Mouse (Mus musculus) forebrain, embryonic 13.5 days (tissue): ENCODE results near the gene Gm20388. TPM values are rescaled to one million over a fixed set of nuclear protein-coding genes. Genes with fewer than 3 reads are reported as not detected.

ENCODE experiments used
- ATAC-seq: fragments of 200-750 bp; cut with Nextera tagmentation; 2 replicates; pipeline ENCODE4 v1.8.0; 2017
- H3K27ac ChIP-seq: fragments of 300-500 bp; sonication (generic); 2 replicates; pipeline ENCODE4 v1.5.1; 2015; ENCODE audit warnings: inconsistent platforms, mild to moderate bottlenecking, moderate library complexity
- H3K27me3 ChIP-seq: fragments of 300-500 bp; sonication (generic); 2 replicates; pipeline ENCODE4 v1.6.1; 2015; ENCODE audit warnings: mild to moderate bottlenecking, inconsistent platforms
- H3K36me3 ChIP-seq: fragments of 300-500 bp; sonication (generic); 2 replicates; pipeline ENCODE4 v1.6.1; 2015; ENCODE audit warnings: mild to moderate bottlenecking, inconsistent platforms; ENCODE audit not compliant: poor library complexity, severe bottlenecking
- H3K4me1 ChIP-seq: fragments of 300-500 bp; sonication (generic); 2 replicates; pipeline ENCODE4 v1.6.1; 2015; ENCODE audit warnings: inconsistent platforms
- H3K4me2 ChIP-seq: fragments of 300-500 bp; sonication (generic); 2 replicates; pipeline ENCODE4 v1.6.1; 2015; ENCODE audit warnings: inconsistent platforms, mild to moderate bottlenecking, moderate library complexity
- H3K4me3 ChIP-seq: fragments of 300-500 bp; sonication (generic); 2 replicates; pipeline ENCODE4 v1.5.1; 2015; ENCODE audit warnings: mild to moderate bottlenecking, inconsistent platforms
- H3K9ac ChIP-seq: fragments of 300-500 bp; sonication (generic); 2 replicates; pipeline ENCODE4 v1.6.1; 2015; ENCODE audit warnings: mild to moderate bottlenecking, inconsistent platforms
- H3K9me3 ChIP-seq: fragments of 300-500 bp; sonication (generic); replicated peaks from 2 replicates; pipeline ENCODE4 v1.6.1; 2016; ENCODE audit warnings: inconsistent platforms
- WGBS: fragments of 180-500 bp; shearing (Covaris S2); methylation state at CpG from one replicate; pipeline ENCODE4 v1.1.7; 2015; 5-methylcytosine and 5-hydroxymethylcytosine counted together
- polyA plus RNA-seq: library from polyadenylated mRNA; unstranded; fragments of >200 nt; fragmentation: Nextera tagmentation; extraction: Ambion mirVana; gene quantifications from 2 replicates; pipeline ENCODE4 v1.2.1, GENCODE M21; 2015

Gm20388 gene
- polyA plus RNA-seq, 1 experiment from 2014 or later: 5.6 TPM

DNA sequence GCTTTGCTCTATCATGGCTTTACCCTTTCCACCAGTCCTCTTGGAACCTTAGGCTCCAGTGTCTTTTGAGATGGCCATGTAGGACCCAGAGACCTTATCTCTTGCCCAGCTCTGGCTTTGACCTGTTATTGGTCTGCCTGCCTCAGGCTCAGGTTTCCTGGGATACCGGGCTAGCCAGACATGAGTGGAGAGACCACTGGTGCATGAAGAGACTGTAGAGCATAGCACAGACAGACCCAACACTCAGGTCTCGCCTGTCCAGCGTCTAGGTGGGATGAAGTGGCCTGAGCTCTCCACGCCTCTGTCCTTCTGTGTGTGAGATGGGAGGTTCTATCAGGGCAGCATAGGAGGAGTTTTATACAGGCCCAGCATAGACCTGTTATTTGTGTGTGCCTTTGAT, 3438.4 kb downstream of the Gm20388 start:
- no peaks in the 10 kb centered on the region for H3K9me3 ChIP-seq
- ATAC-seq: no peak
- H3K36me3 ChIP-seq: peaks cover 12% of the 10 kb centered on the region; the same call in 1 of the 2 replicates
- WGBS: 92% methylated on average over 4 of the region's 4 CpGs
- H3K27ac ChIP-seq: no peak overlapping the region
- H3K9ac ChIP-seq: no peak overlapping the region
- peaks cover 12% of the 10 kb centered on the region; the same call in 1 of the 2 replicates for H3K4me1 ChIP-seq
- H3K27me3 ChIP-seq: no peaks in the 10 kb centered on the region
- no peak overlapping the region for H3K4me3 ChIP-seq
- no peak overlapping the region for H3K4me2 ChIP-seq

- Histone ChIP-seq H3K36me3 (peaks cover 24% of the 10 kb centered on the region), H3K4me3 (no peak overlapping the region), H3K4me1 (peaks cover 12% of the 10 kb centered on the region; the same call in 1 of the 2 replicates), H3K4me2 (no peak overlapping the region), H3K9ac (no peak overlapping the region), H3K27ac (no peak overlapping the region), H3K9me3 (no peaks in the 10 kb centered on the region), H3K27me3 (no peaks in the 10 kb centered on the region)
- WGBS: 88% methylated on average over 12 of the region's 12 CpGs
- ATAC-seq: no peak
Measured at GRCm38 (mm10) chr8:123352118-123352517, 3441.5 kb downstream of the Gm20388 start.

GRCm38 (mm10) chr8:123352786-123353185, 3442.1 kb downstream of the Gm20388 start:
- H3K9me3 ChIP-seq: no peaks in the 10 kb centered on the region
- 0 out of 2 replicates have a peak, but pooled peaks have one; percentile 21 for ATAC-seq
- no peak overlapping the region for H3K27ac ChIP-seq
- H3K36me3 ChIP-seq: peaks cover 29% of the 10 kb centered on the region
- no peak overlapping the region for H3K4me2 ChIP-seq
- H3K4me1 ChIP-seq: peaks cover 12% of the 10 kb centered on the region; the same call in 1 of the 2 replicates
- 54% methylated on average over 13 of the region's 13 CpGs for WGBS
- H3K4me3 ChIP-seq: no peak overlapping the region
- no peaks in the 10 kb centered on the region for H3K27me3 ChIP-seq
- no peak overlapping the region for H3K9ac ChIP-seq

GRCm38 (mm10) chr8:123353216-123353615, 3442.6 kb downstream of the Gm20388 start:
- Histone ChIP-seq H3K36me3 (peaks cover 26% of the 10 kb centered on the region), H3K9me3 (no peaks in the 10 kb centered on the region), H3K9ac (no peak overlapping the region), H3K4me2 (no peak overlapping the region), H3K27me3 (no peaks in the 10 kb centered on the region), H3K4me3 (no peak overlapping the region), H3K27ac (no peak overlapping the region), H3K4me1 (peaks cover 9% of the 10 kb centered on the region; the same call in 1 of the 2 replicates)
- no peak for ATAC-seq
- 54% methylated on average over 11 of the region's 11 CpGs for WGBS

DNA sequence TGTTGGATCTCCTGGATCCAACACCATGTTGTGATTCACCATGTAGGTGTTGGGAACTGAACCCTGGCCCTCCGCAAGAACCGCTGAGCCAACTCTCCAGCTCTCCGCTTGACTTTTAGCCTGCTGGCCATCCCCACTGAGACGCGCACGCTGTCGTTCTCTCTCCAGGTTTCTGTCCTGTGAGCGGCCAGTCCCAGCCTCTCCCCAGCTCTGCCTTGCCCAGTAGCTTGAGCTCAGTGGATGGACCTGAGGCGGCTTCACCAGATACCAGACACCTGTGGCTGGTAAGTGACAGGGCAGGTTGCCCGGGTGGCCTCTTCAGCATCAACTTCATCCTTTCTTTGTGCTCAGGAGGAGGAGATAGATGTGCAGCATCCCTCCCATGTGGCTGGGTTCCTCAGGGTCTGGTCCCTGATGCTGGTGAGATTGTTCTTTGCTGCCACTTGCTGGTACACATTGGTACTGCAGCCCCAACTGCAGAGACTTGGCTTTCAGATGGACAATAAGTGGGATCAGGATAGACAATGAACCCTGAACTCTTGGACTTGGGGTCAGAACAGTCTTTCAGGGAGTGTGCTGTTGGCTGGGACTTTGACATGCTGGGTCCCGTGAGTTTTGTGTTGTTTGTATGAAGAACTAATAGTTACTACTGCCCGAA, 3450.6 kb downstream of the Gm20388 start:
- peaks cover 67% of the 10 kb centered on the region for H3K36me3 ChIP-seq

DNA sequence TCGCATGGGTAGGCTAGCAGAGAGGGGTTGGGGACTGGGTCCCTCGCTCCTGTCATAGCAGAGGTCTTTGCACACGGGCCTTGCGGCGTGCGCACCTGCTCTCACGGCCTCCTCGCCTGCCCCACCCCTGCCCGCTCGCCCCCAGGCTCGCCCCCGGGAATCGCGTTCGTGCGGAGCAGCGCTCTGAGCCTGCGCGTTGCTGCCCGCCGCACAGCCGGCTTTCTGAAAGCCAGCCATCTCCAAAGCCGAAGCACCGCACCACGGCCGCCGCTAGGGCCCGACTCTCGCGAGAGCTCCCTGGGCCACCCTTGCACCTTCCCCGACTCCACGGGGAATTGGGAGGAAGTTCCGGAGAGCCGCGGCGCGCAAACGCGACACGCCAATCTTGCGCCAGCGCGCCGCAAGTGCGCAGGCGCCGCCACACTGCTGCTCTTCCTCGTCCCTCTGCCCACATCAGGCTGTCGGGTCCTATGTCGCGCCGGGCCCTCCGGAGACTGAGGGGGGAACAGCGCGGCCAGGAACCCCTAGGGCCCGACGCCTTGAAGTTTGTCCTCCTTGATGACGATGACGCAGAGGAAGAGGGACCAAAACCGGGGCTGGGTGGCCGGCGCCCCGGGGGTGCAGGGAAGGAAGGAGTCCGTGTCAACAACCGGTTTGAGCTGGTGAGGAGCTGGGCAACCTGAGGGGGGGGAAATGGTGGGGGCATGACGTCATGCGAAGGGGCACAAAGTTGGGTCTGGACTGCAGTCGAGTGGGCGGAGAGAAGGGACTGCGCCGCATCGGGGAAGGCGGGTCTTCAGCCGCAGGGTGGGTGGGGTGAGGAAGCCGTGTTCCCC, 3463.0 kb downstream of the Gm20388 start, which contains the start of gene Tcf25:
Gene Tcf25, plus strand, starts transcription at position 351 of the 836 bp plus-strand sequence.
- peaks cover 20% of the 10 kb centered on the region; the same call in 1 of the 2 replicates for H3K36me3 ChIP-seq
- WGBS: under 1% methylated on average over 75 of the region's 75 CpGs
- H3K27me3 ChIP-seq: no peaks in the 10 kb centered on the region

More for the DNA sequence above, 3450.6 kb downstream of the Gm20388 start:
- H3K4me2 ChIP-seq: no peak overlapping the region
- no peaks in the 10 kb centered on the region for H3K4me1 ChIP-seq
- no peaks in the 10 kb centered on the region for H3K9me3 ChIP-seq
- no peaks in the 10 kb centered on the region for H3K27me3 ChIP-seq
- 0 out of 2 replicates have a peak overlapping the region, but pooled peaks have one; percentile 2 for H3K27ac ChIP-seq
- WGBS: 32% methylated on average over 12 of the region's 12 CpGs
- peak; percentile 81 for ATAC-seq
- no peak overlapping the region for H3K4me3 ChIP-seq
- no peak overlapping the region; the same call in 1 of the 2 replicates for H3K9ac ChIP-seq

GRCm38 (mm10) chr8:123374239-123374578, 3463.6 kb downstream of the Gm20388 start:
- peak; percentile 76 for ATAC-seq
- H3K9me3 ChIP-seq: no peaks in the 10 kb centered on the region
- peak overlapping the region; percentile 66 for H3K4me3 ChIP-seq
- peak overlapping the region; percentile 95 for H3K27ac ChIP-seq
- peak overlapping the region; percentile 82 for H3K9ac ChIP-seq
- peak overlapping the region; percentile 77 for H3K4me2 ChIP-seq
- H3K27me3 ChIP-seq: no peaks in the 10 kb centered on the region
- peaks cover 29% of the 10 kb centered on the region for H3K4me1 ChIP-seq
- 1% methylated on average over 20 of the region's 20 CpGs for WGBS
- peaks cover 14% of the 10 kb centered on the region; the same call in 1 of the 2 replicates for H3K36me3 ChIP-seq

More for the DNA sequence above, 3463.0 kb downstream of the Gm20388 start, which contains the start of gene Tcf25:
- Histone ChIP-seq H3K27ac (peak within 1 kb of the TSS; percentile 95), H3K4me2 (peak within 1 kb of the TSS; percentile 77), H3K4me1 (peaks cover 29% of the 10 kb centered on the region), H3K4me3 (peak within 1 kb of the TSS; percentile 66), H3K9ac (peak within 1 kb of the TSS; percentile 82), H3K9me3 (no peaks in the 10 kb centered on the region)
- peak; percentile 96 for ATAC-seq

DNA sequence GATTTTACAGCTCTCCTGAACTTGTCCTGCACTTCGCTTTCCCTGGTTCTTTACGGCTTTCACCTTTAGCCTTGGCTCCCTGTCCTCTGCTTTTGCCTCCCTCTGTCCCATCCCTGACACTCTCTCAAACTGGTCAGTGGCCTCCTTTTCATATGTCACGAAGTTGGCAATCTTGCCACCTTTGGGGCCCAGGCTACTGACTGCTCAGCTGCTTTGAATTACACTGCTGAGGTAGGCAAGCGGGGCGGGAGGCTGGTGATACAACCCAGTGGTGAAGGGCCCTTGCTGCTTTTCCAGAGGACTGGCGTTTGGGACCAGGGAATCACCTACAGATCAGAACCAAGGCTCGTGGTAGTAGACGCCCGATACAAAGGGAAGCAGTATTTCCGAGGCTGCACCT, 3465.1 kb downstream of the Gm20388 start:
- Histone ChIP-seq H3K4me2 (peak overlapping the region; percentile 7; the same call in 1 of the 2 replicates), H3K36me3 (peaks cover 5% of the 10 kb centered on the region; the same call in 1 of the 2 replicates), H3K27ac (no peak overlapping the region), H3K9ac (peak overlapping the region; percentile 45; the same call in 1 of the 2 replicates), H3K4me1 (peaks cover 29% of the 10 kb centered on the region), H3K27me3 (no peaks in the 10 kb centered on the region), H3K4me3 (no peak overlapping the region), H3K9me3 (no peaks in the 10 kb centered on the region)
- 82% methylated on average over 10 of the region's 10 CpGs for WGBS
- no peak for ATAC-seq

- H3K36me3 ChIP-seq: peaks cover 10% of the 10 kb centered on the region
- 56% methylated on average over 8 of the region's 8 CpGs for WGBS
- peak overlapping the region; percentile 45; the same call in 1 of the 2 replicates for H3K9ac ChIP-seq
- H3K4me3 ChIP-seq: no peak overlapping the region
- H3K27ac ChIP-seq: no peak overlapping the region
- peak overlapping the region; percentile 7; the same call in 1 of the 2 replicates for H3K4me2 ChIP-seq
- H3K4me1 ChIP-seq: peaks cover 29% of the 10 kb centered on the region
- no peaks in the 10 kb centered on the region for H3K9me3 ChIP-seq
- no peaks in the 10 kb centered on the region for H3K27me3 ChIP-seq
- no peak for ATAC-seq
Measured at GRCm38 (mm10) chr8:123376106-123376505, 3465.5 kb downstream of the Gm20388 start.

DNA sequence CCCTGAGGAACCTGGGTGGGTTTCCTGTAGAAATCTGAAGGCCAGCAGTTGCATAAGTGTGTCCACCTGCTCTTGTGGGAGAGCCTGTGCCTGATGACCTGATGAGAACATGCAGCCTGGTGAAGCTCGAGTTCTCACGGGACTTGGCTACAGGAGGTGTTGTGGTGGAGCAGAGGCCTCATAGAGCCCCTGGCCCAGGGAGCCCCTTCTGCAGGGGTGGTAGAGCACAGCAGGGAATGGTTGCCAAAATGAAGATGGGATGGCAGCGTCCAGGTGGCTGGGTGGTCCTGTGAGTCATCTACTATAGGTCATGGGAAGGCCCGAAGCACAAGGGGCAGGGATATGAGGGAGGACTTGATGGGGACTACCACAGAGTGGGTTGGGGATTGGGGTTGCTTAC, 3471.1 kb downstream of the Gm20388 start:
- Histone ChIP-seq H3K4me1 (no peaks in the 10 kb centered on the region), H3K4me2 (no peak overlapping the region), H3K36me3 (peaks cover 58% of the 10 kb centered on the region), H3K27me3 (no peaks in the 10 kb centered on the region), H3K4me3 (no peak overlapping the region), H3K9me3 (no peaks in the 10 kb centered on the region), H3K27ac (no peak overlapping the region), H3K9ac (no peak overlapping the region)
- ATAC-seq: no peak
- 91% methylated on average over 4 of the region's 4 CpGs for WGBS

GRCm38 (mm10) chr8:123382516-123382915, 3471.9 kb downstream of the Gm20388 start:
- ATAC-seq: no peak
- no peaks in the 10 kb centered on the region for H3K9me3 ChIP-seq
- H3K4me3 ChIP-seq: no peak overlapping the region
- peaks cover 66% of the 10 kb centered on the region for H3K36me3 ChIP-seq
- no peak overlapping the region for H3K27ac ChIP-seq
- H3K27me3 ChIP-seq: no peaks in the 10 kb centered on the region
- no peak overlapping the region for H3K4me2 ChIP-seq
- H3K4me1 ChIP-seq: no peaks in the 10 kb centered on the region
- no peak overlapping the region for H3K9ac ChIP-seq
- 90% methylated on average over 8 of the region's 8 CpGs for WGBS
